Mouse (Mus musculus) CD8-positive naive resting alpha-beta T cell, adult 2 months (primary cell): ENCODE results near the gene Cyb5d2.
"Not testable (repeated sequence)": the region's sequence is repeated elsewhere in the genome, so short reads cannot be mapped to it uniquely, and the experiment has no call there.

ENCODE experiments used
- DNase-seq, 2 experiments: peaks; one replicate each; pipeline ENCODE4 v3.0.0; 2022; ENCODE audit warnings: low read depth in 2 of 2, low spot score in 2 of 2

Cyb5d2 gene

DNA sequence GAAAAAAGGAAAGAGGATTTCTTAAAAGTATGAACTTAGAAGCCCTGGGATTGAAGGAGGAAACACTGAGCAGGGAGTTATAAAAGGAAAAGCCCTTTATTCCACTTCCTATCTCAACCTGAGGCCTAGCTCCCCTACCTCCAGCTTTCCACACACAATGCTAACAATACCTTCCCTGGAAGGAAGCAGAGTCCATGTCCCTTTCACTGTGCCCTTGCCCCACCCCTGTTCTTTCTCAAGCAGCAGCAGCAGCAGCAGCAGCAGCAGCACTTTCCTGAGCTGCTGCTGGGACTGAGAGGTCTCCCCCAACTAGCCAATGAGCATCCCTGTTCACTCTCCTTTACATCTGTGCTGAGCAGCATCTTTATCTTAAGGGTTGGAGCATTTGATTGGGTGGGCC, 17.0 kb downstream of the Cyb5d2 start:
- DNase-seq: no peak

DNA sequence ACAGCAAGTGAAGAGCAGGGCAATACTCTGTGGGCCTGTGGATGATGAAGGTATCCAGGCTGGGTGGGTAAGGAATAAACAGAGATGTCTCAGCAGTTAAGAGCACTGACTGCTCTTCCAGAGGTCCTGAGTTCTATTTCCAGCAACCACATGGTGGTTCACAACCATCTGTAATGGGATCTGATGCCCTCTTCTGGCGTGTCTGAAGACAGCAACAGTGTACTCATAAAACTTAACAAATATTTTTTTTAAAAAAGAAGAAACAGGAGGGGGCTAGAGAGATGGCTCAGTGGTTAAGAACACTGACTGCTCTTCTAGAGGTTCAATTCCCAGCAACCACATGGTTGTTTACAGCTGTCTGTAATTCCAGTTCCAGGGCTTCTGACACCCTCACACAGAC, 23.3 kb downstream of the Cyb5d2 start:
- not testable (repeated sequence) for DNase-seq

DNA sequence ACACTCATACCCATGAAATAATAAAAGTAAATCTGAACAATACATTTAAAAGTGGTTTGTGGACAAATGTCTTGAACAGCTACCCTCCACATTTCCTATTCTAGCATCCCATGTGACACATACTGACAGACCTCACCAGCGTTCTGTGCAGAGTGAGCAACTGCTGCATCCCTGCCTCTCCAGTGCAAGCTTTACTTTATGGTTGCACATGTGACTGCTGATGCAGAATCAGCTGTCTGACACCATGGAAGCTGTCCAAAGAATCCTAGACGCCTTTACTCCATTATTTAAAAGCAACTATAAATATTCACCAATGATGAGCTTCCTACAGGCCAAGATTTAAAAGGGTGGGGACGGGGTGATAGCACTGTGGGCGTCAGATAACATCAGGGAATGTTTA, 24.5 kb downstream of the Cyb5d2 start:
- no peak for DNase-seq

DNA sequence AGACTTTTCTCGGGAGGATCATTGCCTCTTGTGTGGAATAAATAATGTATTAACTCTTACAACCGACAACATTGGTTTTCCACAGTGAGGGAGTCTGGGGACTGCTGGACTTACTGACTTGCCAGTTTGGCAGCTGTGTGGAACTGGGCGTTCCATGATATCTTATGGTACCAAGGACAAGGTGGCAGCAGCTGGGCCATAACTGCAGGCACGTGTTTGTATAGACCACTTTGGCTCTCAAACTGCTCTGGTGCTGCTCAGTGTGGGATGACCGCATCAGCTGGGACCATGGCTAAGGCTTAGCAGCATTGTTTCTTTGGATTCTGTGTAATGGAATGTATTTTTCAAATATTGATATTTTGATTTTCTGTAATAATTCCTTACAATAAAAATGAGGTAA, 25.1 kb downstream of the Cyb5d2 start:
- DNase-seq: no peak

DNA sequence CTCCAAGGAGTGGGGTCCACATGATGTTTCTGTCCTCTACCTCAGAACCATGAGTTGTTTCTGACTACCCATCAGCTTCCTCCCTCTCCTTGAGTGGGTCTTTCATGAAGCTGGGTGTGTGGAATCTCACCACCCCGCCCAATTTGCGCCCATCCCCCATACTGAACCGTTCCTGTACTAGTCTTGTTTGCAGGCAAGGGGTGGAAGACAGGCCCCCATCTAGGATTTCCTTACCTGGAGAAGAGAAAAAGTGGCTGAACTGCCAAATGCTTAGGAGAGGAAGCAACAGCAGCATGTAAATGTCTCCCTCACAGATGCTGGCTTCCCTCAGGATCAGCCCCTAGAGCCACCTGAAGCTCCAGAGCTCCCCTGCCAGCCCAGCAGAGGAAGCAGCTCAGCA, 25.6 kb downstream of the Cyb5d2 start:
- no peak for DNase-seq

DNA sequence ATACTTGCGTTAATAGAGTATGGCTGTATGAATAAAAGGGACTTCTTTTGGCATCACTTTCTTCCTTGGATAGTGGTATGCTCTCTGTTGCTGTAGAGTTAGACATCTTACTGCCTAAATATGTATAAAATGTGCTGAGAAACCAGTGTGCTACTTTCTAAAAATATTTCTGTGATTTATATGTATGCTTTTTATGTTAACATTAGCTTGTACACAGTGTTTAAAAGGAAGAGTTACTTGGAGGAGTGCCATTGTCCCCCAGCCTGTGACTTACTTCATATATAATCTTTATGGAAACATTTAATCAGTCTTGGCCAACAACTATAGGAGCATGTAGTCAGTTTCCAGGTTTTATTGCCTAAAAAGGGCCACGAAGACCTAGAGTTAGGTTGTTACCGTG, 26.9 kb downstream of the Cyb5d2 start:
- no peak for DNase-seq

DNA sequence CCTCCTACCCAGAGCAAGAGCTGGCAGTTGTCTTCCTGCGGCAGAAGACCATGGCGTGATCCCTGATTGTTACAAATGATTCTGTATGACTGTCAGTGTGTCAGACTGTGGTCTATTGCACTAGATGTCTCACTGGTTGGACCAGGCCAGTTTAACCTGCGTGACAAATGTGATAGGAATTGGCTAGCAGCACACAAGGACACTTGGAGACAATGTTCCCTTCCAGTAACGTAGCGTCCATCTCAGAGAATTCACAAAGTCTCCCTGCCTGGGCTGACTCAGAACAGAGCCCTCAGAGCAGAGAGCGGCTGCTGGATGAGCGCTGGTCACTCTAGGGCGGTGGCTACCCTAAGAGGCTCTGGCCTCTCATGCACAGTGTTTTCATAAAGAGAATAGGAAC, 28.2 kb downstream of the Cyb5d2 start:
- no peak for DNase-seq

DNA sequence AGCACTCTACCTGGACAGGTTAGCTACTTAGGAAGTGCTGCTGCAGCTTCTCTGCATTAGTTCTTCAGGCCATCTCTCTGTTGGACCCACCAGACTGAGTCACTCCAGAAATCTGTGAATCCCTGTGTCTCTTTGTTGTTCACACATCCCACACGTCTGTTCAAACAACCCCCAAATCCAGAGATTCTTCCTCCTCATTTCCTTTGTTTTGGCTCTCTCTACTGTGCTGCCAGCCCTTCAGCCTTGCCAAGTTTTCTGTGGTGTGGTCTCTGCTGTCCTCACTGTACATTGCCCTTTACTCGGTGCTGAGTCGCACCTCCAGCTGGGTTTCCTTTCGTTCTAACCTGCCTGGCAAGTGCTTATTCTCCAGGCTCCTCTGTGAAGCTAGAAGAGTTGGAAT, 31.7 kb downstream of the Cyb5d2 start:
- DNase-seq: no peak

DNA sequence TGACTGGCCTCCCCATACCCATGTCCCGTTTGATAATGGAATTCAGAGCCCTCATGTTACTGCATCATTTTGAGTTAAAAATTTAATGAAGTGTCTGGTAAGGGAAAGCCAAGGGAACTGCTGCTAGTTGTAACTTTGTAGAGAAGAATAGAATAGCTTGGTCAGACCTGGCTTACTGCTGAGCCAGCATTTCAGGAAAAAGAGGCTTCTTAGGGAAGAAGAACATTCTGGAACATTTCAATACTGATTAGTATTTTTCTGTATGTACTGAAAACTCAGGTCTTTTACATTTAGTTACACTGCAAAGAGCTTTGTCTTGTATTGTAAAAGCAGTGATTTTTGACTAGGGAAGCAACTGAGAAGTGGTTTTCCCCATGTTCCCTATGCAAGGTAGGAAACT, 35.2 kb downstream of the Cyb5d2 start:
- no peak for DNase-seq

DNA sequence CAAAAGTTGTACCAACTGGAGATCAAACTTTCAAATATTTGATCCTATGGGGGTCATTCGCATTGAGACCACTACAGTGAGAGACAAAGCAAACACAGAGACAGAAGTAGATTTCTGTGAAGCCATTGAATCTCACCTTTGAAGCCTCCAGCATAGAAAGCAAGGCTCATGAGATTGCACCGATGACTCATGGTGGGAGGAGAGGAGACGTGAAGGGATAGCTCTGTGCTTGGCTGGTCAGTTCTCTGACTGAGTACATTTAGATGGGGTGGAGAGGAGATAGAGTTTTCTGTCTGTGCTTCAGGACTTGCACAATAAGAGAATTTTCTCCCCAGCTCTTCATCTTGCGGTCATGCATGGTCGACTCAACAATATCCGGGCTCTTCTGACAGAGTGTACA, 36.4 kb downstream of the Cyb5d2 start:
- DNase-seq: no peak

DNA sequence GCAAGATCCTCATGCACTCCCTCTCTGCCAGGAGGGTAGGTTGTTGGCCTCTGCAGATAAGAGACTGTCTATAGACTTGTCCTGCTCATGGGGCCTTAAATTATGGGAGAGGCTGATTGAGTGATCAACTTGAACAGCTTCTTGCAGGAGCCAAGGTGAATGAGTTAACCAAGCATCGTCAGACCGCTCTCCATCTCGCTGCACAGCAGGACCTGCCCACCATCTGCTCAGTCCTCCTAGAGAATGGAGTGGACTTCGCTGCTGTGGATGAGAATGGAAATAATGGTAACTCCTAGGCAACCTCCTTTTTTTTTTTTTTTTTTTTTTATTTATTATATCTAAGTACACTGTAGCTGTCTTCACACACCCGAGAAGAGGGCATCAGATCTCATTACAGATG, 37.6 kb downstream of the Cyb5d2 start:
- DNase-seq: no peak

DNA sequence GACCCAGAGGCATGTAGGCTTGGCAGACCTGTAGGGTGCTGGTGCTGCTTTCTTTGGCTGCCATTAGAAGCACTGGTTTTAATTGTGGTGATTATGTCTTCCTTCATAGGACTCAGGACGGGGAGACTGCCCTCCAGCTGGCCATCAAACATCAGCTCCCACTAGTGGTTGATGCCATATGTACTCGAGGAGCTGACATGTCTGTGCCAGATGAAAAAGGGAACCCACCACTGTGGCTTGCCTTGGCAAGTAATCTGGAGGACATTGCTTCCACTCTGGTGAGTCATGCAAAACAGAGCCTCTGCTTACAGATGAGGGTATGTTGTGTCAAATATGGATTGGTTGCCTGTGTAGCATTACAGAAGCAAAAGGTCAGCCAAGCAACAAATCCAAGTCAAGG, 44.0 kb downstream of the Cyb5d2 start:
- DNase-seq: no peak

DNA sequence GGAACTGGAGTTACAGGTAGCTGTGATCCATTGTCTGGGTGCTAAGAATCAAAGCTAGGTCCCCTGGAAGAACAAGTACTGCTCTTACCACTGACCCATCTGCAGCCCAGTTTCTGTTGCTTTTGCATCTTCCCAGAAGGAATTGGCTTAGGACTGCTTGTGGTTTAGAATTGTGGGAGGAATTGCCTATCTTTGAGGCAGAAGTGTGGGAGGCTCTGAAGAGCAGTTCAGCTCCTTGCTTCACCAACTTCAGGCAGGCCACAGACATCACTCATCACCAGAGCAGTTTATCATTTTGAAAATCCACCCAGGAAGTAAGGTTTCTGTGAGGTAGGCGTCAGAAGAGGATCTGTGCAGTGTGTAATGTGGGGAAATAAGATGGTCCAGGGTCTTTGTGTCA, 56.9 kb downstream of the Cyb5d2 start:
- no peak for DNase-seq

DNA sequence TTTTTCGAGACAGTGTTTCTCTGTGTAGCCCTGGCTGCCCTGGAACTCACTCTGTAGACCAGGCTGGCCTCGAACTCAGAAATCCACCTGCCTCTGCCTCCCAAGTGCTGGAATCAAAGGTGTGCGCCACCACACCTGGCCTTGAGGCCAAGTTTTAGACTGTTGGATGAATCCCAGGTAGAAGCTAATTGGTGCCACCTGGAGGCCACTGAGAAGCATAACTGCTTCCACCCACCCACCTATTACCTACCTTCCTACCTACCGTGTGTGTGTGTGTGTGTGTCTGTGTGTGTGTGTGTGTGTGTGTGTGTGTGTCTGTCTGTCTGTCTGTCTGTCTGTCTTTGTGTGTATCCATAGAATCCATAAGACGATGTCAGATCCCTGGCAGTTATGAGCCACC, 58.4 kb downstream of the Cyb5d2 start:
- peak; percentile 4 to 25 for DNase-seq

DNA sequence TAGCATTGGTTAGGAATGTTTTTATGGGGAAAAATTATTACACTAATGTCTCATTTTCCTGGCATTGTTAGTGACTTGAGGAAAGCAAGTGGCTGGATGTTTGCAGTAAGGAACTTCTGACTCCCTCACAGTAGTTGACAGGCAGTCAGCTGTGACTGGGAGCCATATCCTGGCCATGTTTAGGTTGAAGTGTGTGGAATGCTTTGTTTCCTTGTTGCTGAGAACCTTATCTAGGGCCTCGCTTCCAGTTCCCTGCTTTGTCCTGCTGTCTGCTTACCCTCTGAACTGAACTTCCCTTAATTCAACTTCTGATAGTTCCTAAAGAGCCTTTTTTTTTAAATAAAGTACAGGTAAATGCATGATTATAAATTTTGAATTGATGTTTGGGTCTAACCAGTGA, 59.6 kb downstream of the Cyb5d2 start:
- no peak for DNase-seq

DNA sequence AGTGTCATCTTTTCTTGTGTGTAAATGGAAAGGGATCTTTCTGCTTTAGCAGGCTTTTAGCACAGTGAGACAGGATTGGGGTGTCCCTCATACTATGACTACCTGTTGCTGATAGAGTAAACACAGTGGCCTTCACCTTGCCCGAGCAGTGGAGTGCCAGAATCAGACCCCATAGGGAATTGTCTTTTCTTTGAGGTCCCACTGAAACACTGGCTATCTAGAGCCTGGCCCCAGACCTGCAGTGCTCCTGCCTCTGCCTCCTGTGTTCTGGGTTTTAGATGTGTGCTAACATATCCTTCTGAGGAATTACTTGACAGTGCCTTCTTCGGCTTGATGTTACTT, 60.5 kb downstream of the Cyb5d2 start:
- no peak for DNase-seq

DNA sequence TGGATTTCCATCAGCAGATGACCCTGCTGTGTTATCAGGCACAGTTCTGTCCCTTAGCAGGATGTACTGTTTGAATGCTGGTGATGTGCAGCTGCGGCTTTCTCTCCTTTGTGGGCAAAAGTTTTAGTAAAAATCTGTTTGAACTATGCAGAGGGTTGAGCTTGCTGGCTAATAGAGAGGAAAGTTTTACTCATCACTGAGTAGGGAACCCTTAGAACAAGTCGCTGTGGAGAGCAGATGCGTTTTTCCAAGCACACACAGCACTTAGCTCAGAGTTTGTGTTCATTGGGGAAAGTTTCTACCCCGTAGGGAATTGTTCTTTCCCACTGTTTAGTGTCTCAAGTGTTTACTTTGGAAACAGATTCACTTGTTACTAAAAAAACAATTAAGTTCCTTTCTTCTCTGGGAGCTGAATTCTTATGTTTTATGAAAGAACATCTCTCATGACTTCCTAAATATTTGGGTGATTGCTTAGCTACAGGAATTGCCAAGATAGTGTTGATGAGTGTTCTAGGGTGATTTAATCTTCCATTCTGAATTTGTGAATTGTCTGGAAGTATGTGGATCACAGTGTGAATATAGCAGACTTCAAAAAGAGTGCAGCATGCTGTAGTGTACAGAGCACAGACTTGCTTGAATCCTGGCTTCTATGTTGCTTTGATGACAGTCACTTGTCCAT, 61.0 kb downstream of the Cyb5d2 start:
- DNase-seq: no peak

DNA sequence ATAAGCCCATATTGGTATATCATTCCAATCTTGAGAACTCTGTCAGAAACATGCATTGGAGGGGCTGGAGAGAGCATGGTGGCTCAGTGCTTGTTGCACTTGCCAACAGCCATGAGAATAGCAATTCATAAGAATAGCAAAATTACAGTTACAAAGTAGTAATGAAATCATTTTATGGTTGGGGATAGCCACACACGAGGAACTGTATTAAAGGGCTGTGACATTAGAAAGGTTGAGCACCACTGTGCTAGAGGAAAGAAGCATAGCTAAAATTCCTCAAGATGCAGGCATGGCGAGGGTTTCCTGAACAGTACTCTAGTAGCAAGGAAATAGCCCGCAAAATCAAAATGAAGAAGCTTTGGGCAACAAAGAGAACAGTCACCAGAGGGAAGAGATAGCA, 62.2 kb downstream of the Cyb5d2 start:
- no peak for DNase-seq
